Mouse (Mus musculus): ENCODE measurements at regions not wholly inside any gene's neighbourhood (a gene's known extent, or its start where the extent isn't known, plus 50 kb on each side); places are given as distances from the start of the nearest gene placed in this dataset.
A peak's percentile ranks its signal among the peaks of the same experiment; 100 is the strongest.

DNA sequence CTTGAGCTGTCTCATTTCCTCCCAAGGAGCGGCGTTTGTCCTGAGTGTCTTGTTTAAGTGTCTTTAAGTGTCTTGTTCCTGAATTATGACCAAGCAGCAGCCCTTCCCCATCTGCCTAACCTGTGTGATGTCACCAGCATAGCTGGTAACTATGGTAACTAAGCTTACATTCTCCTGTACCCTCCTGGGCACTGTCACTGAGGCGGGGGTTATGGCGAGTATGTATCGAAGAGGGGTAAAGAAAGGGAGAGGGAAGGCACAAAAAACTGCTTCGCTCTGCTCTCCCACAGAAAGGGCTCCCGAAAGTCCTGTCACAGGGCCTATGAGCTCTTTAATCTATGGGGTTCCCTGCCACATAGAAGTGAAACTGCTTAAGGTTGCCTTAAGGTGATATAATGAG, 89.6 kb downstream of the Ppp4r2 start:
- no peak for DNase-seq

DNA sequence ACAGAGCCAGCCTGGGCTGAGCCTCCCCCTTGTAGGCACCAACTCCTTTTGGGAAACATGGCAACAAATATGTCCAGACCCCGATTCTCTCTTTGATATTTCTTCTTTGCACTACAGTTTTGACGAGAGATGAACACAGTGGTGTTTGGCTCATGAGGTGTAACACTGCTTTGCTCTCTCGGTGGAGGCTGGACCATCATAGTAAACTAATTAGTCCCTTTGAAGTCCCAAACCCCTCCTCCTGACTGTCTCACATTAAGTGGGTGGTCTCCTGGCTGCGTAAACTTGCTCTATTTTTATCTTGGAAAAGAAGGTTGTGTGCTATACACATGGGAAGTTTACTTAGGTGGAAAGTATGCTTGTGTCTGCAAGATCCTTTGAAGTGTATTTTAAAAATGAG, 90.3 kb downstream of the Ppp4r2 start:
- DNase-seq = no peak

GRCm38 (mm10) chr6:100928791-100929758, 95.7 kb downstream of the Ppp4r2 start:
- DNase-seq = no peak

GRCm38 (mm10) chr6:100929759-100930358, 96.4 kb downstream of the Ppp4r2 start:
- no peak for DNase-seq

DNA sequence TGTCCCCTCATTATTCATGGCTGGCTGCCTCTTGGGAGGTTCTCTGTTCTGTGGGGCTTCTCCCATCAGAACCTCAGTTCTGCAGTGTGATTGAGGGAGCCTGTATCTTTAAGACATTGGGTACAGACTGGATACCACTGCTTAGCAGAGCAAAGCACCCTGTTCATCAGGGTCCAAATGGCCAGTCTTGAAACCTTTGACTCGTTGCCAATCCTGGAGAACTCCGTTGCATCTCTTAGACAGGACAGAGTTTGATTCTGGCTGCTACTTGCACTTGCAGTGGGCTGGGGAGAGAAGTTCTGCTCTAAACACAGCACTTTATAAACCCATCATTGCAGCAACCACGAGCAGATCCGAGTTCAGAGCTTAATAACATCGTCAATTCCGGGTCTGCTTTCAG, 97.3 kb downstream of the Ppp4r2 start:
- DNase-seq = peak; percentile 42 to 49

DNA sequence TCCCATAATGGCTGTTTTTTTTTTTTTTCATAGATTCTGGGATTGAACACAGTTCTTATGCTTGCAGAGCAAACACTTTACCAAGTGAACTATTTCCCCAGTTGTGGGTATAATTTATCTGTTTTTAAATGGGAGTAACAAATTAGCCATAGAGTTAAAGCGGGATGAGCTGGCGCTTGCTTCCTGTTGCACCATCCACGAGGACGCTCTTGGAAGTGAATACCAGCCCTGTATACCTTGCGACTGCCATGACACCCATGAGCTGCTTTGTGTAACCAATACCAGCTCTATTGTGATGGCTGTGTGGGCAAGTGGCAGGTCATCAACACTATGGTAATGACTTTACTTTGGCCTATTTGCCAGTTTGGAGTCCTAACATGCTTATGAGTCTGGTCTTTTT, 101.0 kb downstream of the Ppp4r2 start:
- no peak for DNase-seq

DNA sequence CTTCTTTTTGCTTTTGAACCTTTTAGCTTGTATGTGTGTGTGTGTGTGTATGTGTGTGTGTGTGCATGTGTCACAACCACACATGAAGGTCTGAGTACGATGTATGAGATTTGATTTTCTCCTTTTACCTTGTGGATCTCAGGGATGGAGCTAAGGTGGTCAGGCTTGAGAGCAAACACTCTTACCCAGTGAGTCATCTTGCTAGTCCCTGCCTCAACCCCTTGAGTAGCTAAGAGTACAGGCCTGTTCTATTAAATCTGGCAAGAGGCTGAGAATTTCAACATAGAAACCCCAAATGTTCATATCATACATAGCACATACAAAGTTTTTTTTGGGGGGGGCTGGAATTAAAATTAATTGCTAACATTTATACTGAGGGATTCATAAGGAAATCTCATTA, 104.4 kb downstream of the Ppp4r2 start:
- no peak for DNase-seq

- DNase-seq = no peak
Measured at GRCm38 (mm10) chr6:100938376-100938775, 105.0 kb downstream of the Ppp4r2 start.

DNA sequence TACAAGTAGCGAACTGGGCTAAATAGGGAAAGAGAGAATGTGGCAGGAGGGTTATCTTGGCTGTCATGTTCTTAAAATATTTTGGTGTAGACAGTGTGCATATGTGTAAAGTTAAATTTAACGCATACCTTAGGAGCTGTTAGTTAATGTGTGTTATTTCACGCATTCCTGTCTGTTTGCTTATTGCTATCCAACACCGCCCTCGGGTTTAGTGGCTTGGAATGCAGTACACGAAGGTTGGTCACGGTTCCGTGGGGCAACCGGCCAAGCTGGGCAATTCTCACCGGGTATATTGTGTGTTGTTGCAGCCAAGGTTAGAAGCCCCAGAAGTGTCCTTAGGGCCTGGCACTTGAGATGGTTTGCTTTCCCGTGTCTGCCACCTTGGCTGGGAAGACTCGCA, 105.6 kb downstream of the Ppp4r2 start:
- DNase-seq = peak; percentile 58 to 83

DNA sequence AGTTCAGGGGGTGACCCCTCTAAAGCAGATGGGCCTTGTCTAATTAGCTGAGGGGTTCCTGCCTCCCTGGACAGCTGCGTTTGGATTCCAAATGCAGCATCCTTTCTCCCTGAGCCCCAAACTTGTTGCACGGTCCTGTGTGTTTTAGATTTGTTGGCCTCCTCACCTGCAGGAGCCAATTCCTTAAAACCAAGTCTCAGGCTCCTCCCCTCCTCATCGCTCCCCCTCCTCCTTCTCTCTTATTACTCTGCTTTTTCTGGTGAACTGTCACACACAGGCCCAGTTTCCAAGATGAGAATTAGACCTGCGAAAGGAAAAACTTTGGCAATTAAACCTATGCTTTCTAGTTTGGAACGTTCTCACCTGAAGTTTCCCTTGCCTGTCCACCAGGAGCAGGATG, 106.3 kb downstream of the Ppp4r2 start:
- DNase-seq = no peak

- DNase-seq = peak in 1 of 2 experiments; percentile 24
Measured at GRCm38 (mm10) chr6:100941686-100942085, 108.3 kb downstream of the Ppp4r2 start.

DNA sequence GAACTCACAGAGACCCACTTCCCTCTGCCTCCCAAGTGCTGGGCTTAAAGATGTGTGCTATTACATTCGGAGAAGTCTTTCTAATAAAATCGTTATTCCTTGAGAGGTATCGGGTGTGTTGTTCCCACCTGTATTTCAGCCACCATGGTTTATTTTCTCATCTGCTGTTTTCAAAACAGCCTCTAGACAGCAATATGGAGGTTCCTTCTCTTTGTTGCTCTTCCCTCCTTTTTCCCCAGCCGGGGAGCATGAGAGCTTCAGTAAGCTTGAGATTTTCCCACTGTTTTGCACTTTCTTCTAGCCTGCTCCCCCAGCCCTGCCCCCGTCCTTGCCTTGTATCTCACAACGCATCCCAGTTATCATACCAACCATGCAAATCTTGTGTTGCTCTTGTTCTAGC, 109.5 kb downstream of the Ppp4r2 start:
- DNase-seq = no peak

DNA sequence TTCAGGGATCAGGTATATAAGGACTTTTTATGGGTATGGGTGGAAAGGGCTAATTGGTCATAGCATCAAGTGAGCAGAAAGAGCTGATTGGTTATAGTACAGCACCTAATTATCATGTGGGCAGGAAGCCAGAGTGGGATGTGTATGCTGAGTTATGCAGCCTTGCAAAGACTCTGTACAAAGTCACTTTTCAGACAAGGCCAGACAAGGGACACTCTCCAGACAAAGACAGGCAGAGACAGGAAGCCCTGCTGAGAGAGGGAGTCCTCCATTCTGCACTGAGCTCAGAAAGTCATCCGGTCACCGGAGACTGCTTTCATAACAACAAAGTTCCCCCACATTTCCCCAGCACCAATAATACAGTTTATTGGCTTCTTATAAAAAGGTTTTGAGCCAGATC, 112.4 kb downstream of the Ppp4r2 start:
- peak in 1 of 2 experiments; percentile 6 for DNase-seq

- no peak for DNase-seq
Measured at GRCm38 (mm10) chr6:100948340-100948739, 114.9 kb downstream of the Ppp4r2 start.

DNA sequence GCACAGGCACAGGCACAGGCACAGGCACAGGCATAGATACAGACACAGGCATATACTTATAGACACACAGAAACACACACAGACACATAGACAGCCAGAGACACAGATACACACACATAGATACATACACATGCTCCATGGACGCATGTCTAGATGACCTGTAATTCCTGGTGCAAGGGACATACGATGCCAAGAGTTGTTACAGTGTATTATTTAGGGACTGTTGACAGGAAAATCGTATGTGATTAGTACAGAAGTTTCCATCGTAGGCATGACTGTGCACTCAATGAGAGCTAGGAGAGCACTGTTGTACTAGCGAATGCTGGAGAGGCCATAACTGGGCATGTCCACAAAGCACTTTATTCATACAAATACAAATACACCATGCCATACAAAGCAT, 118.2 kb downstream of the Ppp4r2 start:
- DNase-seq = no peak

DNA sequence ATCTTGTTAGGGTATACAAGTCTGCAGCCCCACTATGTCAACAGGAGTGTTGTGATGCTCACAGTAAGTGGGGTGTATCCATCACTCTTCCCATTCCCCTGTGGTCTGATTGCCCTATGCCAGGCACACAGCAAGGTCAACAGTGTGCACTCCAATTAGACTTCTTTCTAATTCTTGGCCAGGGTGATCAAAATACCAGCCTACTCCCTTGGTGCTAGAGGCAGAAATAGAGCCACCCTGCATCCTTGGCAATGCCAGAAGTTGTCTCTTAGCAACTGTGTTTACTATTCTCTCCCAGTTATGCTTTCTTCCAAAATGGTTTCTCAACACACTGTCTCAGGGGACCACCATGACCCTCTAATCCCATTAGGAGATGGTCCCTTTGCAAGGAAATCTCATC, 119.0 kb downstream of the Ppp4r2 start:
- DNase-seq = no peak

GRCm38 (mm10) chr6:100954563-100954962, 121.1 kb downstream of the Ppp4r2 start:
- DNase-seq = no peak

DNA sequence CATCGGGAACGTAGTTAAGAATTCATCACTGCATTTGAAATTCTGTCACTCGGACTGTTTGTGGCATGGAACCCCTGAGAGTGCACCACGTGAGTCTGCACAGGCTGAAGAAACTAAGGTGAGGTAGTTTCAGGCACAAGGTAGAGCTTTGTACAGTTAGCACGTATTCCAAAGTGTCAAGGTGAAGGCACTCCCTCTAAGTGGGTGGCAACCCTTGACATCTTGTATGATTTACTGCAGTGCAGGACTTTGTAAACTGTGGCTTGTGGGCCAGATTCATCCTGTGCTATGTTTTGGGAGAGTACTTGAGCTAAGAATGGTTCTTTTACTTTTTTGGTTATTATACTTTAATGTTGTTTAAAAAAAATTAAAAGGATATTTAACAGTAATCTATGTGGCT, 133.1 kb downstream of the Ppp4r2 start:
- peak in 1 of 2 experiments; percentile 16 for DNase-seq

DNA sequence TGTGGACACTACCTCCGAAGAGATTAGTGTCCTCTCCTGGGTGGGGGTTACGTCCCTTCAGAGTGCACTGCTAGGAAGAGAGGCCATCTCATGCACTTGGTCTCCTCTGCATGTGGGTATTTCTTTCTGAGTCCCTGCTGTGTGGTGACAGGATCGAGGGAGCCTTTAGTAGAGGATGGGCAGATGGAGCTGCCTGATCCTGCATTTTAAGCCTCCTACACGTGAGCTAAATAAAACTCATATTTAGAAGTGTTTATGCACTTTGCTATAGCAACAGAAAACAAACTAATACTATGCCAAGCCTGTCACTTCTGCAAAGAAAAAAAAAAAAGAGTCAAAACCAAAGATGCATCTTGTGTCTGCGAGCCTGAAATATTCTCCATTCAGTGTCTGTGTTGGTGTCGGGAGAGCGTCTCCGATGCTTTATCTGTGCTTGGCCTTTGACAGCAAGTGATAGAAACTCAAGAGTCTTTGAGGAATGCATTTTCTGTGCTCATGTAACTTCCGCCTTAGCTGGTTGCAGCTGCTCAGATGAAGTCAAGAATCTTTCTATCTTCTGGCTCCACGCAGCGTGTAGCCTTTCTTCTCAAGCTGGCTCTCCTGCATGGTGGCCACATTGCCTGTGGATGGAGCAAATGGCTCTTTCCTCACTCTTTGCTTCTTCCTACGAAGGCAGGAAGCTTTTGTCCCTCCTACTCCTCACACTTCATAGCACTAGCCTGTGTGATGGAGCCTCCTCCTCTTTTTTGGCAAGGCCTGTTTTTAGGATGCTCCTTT, 134.8 kb downstream of the Ppp4r2 start:
- no peak for DNase-seq

DNA sequence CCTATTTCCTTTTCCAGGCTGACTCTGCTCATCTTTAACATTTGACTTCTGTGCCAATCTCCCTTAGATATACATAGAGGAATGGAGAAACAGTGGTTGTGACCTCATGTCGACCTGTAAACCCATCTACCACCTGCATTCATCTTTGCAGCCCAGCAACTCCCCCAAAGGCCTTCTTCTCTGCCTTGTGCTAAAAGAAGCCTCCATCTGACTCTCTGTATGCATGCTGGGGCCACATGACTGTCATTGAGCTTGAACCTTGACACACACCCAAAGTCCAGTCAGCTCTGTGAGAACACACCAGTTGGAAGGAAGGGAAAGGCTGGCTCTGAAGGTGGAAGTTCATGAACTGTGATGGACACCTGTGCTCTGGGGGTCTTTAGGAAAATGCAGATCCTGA, 135.5 kb downstream of the Ppp4r2 start:
- DNase-seq = peak; percentile 9 to 35

DNA sequence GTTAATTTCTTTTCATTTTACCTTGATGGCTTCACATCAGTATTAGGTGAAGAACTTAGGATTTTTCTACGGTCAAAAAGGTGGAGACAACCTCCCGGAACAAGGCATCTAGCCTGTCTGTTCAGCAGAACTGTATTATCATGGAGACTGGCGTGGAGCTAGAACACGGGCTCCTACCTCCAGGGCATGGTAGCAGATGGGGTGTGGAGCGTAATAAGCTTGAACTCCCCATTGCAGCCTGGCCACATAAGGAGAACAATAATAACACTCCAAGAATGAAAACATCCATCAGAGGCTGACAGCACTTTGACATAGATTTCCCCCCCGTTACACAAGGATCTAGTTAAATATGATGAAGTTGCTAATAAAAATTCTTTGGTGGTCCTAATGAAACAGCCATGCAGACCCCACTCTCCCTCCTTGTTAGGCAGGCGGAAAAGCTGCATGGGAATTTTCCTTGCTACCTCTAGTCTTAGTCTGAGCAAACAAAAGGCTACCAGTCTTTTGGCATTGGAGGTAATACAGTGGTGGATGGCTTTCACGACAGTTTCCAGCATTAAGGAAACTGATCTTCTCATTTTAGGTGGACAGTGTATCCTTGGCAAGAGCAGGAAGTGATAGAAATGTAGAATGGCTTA, 137.5 kb downstream of the Ppp4r2 start:
- no peak for DNase-seq

DNA sequence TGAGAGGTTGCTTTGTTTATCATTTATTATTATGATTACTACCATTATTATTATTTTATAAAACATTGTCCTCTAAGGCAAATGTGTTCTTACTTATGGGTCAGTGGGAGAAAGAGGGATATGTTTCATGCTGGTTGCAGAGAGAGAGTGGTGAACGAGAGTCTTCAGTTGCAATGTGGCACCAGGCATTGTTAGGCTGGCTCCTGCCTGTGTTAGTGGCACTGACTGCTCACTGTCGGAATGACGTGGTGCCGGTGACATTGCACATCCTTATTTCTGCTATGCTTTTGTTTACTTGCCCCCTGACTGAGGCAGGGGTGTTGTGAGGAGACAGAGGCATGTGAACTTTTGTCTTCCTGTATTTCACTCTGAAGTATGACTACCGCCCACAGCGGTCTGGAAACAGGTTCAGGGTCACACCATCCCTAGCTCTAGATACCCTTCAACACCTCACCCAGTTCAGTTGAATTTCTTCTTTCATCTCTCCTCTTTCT, 138.1 kb downstream of the Ppp4r2 start:
- DNase-seq = no peak
